Mouse (Mus musculus) neural tube, embryonic 15.5 days (tissue): ENCODE measurements at regions not wholly inside any gene's neighbourhood (a gene's known extent, or its start where the extent isn't known, plus 50 kb on each side); places are given as distances from the start of the nearest gene placed in this dataset.

Source experiments
- ATAC-seq: fragments of 200-750 bp; cut with Nextera tagmentation; 2 replicates; pipeline ENCODE4 v1.8.0; 2017; ENCODE audit warnings: mild to moderate bottlenecking, moderate TSS enrichment, moderate library complexity; ENCODE audit not compliant: low FRiP score
- H3K27ac ChIP-seq: fragments of 300-500 bp; sonication (generic); replicated peaks from 2 replicates; pipeline ENCODE4 v1.5.1; 2015; ENCODE audit warnings: mild to moderate bottlenecking, inconsistent platforms
- H3K27me3 ChIP-seq: fragments of 300-500 bp; sonication (generic); replicated peaks from 2 replicates; pipeline ENCODE4 v1.6.1; 2015; ENCODE audit warnings: inconsistent platforms
- H3K36me3 ChIP-seq: fragments of 300-500 bp; sonication (generic); 2 replicates; pipeline ENCODE4 v1.6.1; 2015; ENCODE audit warnings: inconsistent platforms
- H3K4me1 ChIP-seq: fragments of 300-500 bp; sonication (generic); 2 replicates; pipeline ENCODE4 v1.6.1; 2015; ENCODE audit warnings: inconsistent platforms
- H3K4me2 ChIP-seq: fragments of 300-500 bp; sonication (generic); 2 replicates; pipeline ENCODE4 v1.6.1; 2015; ENCODE audit warnings: inconsistent platforms, mild to moderate bottlenecking, moderate library complexity
- H3K4me3 ChIP-seq: fragments of 300-500 bp; sonication (generic); replicated peaks from 2 replicates; pipeline ENCODE4 v1.5.1; 2015; ENCODE audit warnings: mild to moderate bottlenecking, inconsistent platforms
- H3K9ac ChIP-seq: fragments of 300-500 bp; sonication (generic); replicated peaks from 2 replicates; pipeline ENCODE4 v1.6.1; 2015; ENCODE audit warnings: mild to moderate bottlenecking, inconsistent platforms
- H3K9me3 ChIP-seq: fragments of 300-500 bp; sonication (generic); replicated peaks from 2 replicates; pipeline ENCODE4 v1.6.1; 2016; ENCODE audit warnings: inconsistent platforms
- WGBS: fragments of 180-500 bp; shearing (Covaris S2); methylation state at CpG from one replicate; pipeline ENCODE4 v1.1.7; 2015; ENCODE audit warnings: mixed read lengths; 5-methylcytosine and 5-hydroxymethylcytosine counted together

GRCm38 (mm10) chr4:127549018-127549417, 191.0 kb upstream of the Gjb5 start:
- 22% methylated on average over 6 of the region's 6 CpGs for WGBS
- Histone ChIP-seq H3K27me3 (no peaks in the 10 kb centered on the region), H3K36me3 (no peaks in the 10 kb centered on the region), H3K4me3 (0 out of 2 replicates have a peak overlapping the region, but pooled peaks have one; percentile 19), H3K9ac (no peak overlapping the region), H3K4me2 (peak overlapping the region; percentile 51), H3K4me1 (peaks cover 11% of the 10 kb centered on the region), H3K27ac (no peak overlapping the region; the same call in 1 of the 2 replicates), H3K9me3 (no peaks in the 10 kb centered on the region)
- no peak for ATAC-seq

- Histone ChIP-seq H3K27ac (no peak overlapping the region), H3K4me1 (peaks cover 14% of the 10 kb centered on the region), H3K27me3 (no peaks in the 10 kb centered on the region), H3K9me3 (no peaks in the 10 kb centered on the region), H3K36me3 (no peaks in the 10 kb centered on the region), H3K4me3 (no peak overlapping the region), H3K4me2 (no peak overlapping the region), H3K9ac (no peak overlapping the region)
- ATAC-seq: no peak
- WGBS: 98% methylated on average over 6 of the region's 6 CpGs
Observed at GRCm38 (mm10) chr4:127545106-127545505, 187.1 kb upstream of the Gjb5 start.

- Histone ChIP-seq H3K9me3 (no peaks in the 10 kb centered on the region), H3K27me3 (no peaks in the 10 kb centered on the region), H3K4me1 (0 out of 2 replicates have a peak, but pooled peaks cover 4% of the 10 kb centered on the region), H3K36me3 (no peaks in the 10 kb centered on the region), H3K27ac (no peak overlapping the region; the same call in 1 of the 2 replicates), H3K4me2 (no peak overlapping the region), H3K4me3 (no peak overlapping the region), H3K9ac (no peak overlapping the region)
- ATAC-seq: no peak
- 84% methylated on average over 2 of the region's 2 CpGs for WGBS
Observed at GRCm38 (mm10) chr4:127543276-127543675, 185.3 kb upstream of the Gjb5 start.

- no peak overlapping the region for H3K4me3 ChIP-seq
- 0 out of 2 replicates have a peak, but pooled peaks cover 4% of the 10 kb centered on the region for H3K4me1 ChIP-seq
- no peak overlapping the region for H3K4me2 ChIP-seq
- no peaks in the 10 kb centered on the region for H3K36me3 ChIP-seq
- no peak overlapping the region for H3K27ac ChIP-seq
- WGBS: 69% methylated on average over 4 of the region's 4 CpGs
- H3K27me3 ChIP-seq: no peaks in the 10 kb centered on the region
- no peak for ATAC-seq
- H3K9me3 ChIP-seq: no peaks in the 10 kb centered on the region
- no peak overlapping the region for H3K9ac ChIP-seq
Observed at GRCm38 (mm10) chr4:127542771-127543170, 184.8 kb upstream of the Gjb5 start.

GRCm38 (mm10) chr4:127536952-127537351, 179.0 kb upstream of the Gjb5 start:
- Histone ChIP-seq H3K4me2 (no peak overlapping the region), H3K9ac (no peak overlapping the region), H3K4me1 (0 out of 2 replicates have a peak, but pooled peaks cover 3% of the 10 kb centered on the region), H3K27ac (no peak overlapping the region), H3K36me3 (no peaks in the 10 kb centered on the region), H3K27me3 (no peaks in the 10 kb centered on the region), H3K4me3 (no peak overlapping the region), H3K9me3 (no peaks in the 10 kb centered on the region)
- 41% methylated on average over 5 of the region's 5 CpGs for WGBS
- no peak for ATAC-seq

- no peaks in the 10 kb centered on the region for H3K9me3 ChIP-seq
- 0 out of 2 replicates have a peak, but pooled peaks cover 3% of the 10 kb centered on the region for H3K4me1 ChIP-seq
- H3K27ac ChIP-seq: no peak overlapping the region
- no peaks in the 10 kb centered on the region for H3K36me3 ChIP-seq
- no peak for ATAC-seq
- WGBS: 79% methylated on average over 7 of the region's 7 CpGs
- no peak overlapping the region for H3K9ac ChIP-seq
- H3K4me2 ChIP-seq: no peak overlapping the region
- H3K4me3 ChIP-seq: no peak overlapping the region
- H3K27me3 ChIP-seq: no peaks in the 10 kb centered on the region
Observed at GRCm38 (mm10) chr4:127535630-127536029, 177.6 kb upstream of the Gjb5 start.

GRCm38 (mm10) chr4:127534411-127534810, 176.4 kb upstream of the Gjb5 start:
- Histone ChIP-seq H3K9ac (no peak overlapping the region), H3K27ac (no peak overlapping the region), H3K4me3 (no peak overlapping the region), H3K27me3 (no peaks in the 10 kb centered on the region), H3K4me1 (0 out of 2 replicates have a peak, but pooled peaks cover 3% of the 10 kb centered on the region), H3K9me3 (no peaks in the 10 kb centered on the region), H3K4me2 (no peak overlapping the region), H3K36me3 (no peaks in the 10 kb centered on the region)
- no peak for ATAC-seq
- WGBS: 92% methylated on average over 3 of the region's 3 CpGs

GRCm38 (mm10) chr4:127533726-127534125, 175.7 kb upstream of the Gjb5 start:
- Histone ChIP-seq H3K4me2 (no peak overlapping the region), H3K9ac (no peak overlapping the region), H3K4me3 (no peak overlapping the region), H3K4me1 (0 out of 2 replicates have a peak, but pooled peaks cover 3% of the 10 kb centered on the region), H3K27me3 (no peaks in the 10 kb centered on the region), H3K9me3 (no peaks in the 10 kb centered on the region), H3K27ac (no peak overlapping the region), H3K36me3 (no peaks in the 10 kb centered on the region)
- WGBS: 69% methylated on average over 4 of the region's 4 CpGs
- no peak for ATAC-seq

GRCm38 (mm10) chr4:127530779-127531178, 172.8 kb upstream of the Gjb5 start:
- no peak overlapping the region for H3K4me3 ChIP-seq
- 77% methylated on average over 11 of the region's 11 CpGs for WGBS
- no peak overlapping the region for H3K27ac ChIP-seq
- H3K9ac ChIP-seq: no peak overlapping the region
- no peaks in the 10 kb centered on the region for H3K4me1 ChIP-seq
- H3K36me3 ChIP-seq: no peaks in the 10 kb centered on the region
- no peaks in the 10 kb centered on the region for H3K27me3 ChIP-seq
- no peaks in the 10 kb centered on the region for H3K9me3 ChIP-seq
- ATAC-seq: no peak
- no peak overlapping the region for H3K4me2 ChIP-seq

- Histone ChIP-seq H3K4me2 (no peak overlapping the region), H3K9ac (no peak overlapping the region), H3K9me3 (no peaks in the 10 kb centered on the region), H3K4me1 (no peaks in the 10 kb centered on the region), H3K36me3 (no peaks in the 10 kb centered on the region), H3K4me3 (no peak overlapping the region), H3K27ac (no peak overlapping the region), H3K27me3 (no peaks in the 10 kb centered on the region)
- no peak for ATAC-seq
- WGBS: 95% methylated on average over 2 of the region's 2 CpGs
Observed at GRCm38 (mm10) chr4:127522151-127522550, 164.2 kb upstream of the Gjb5 start.

GRCm38 (mm10) chr4:127517978-127518377, 160.0 kb upstream of the Gjb5 start:
- Histone ChIP-seq H3K4me1 (no peaks in the 10 kb centered on the region), H3K27me3 (no peaks in the 10 kb centered on the region), H3K36me3 (no peaks in the 10 kb centered on the region), H3K9ac (no peak overlapping the region), H3K27ac (no peak overlapping the region), H3K4me3 (no peak overlapping the region), H3K9me3 (no peaks in the 10 kb centered on the region), H3K4me2 (no peak overlapping the region)
- ATAC-seq: no peak
- 100% methylated on average over 1 of the region's 1 CpGs for WGBS

- H3K4me2 ChIP-seq: no peak overlapping the region
- H3K27ac ChIP-seq: no peak overlapping the region
- no peaks in the 10 kb centered on the region for H3K4me1 ChIP-seq
- no peak for ATAC-seq
- no peaks in the 10 kb centered on the region for H3K27me3 ChIP-seq
- no peaks in the 10 kb centered on the region for H3K9me3 ChIP-seq
- no peaks in the 10 kb centered on the region for H3K36me3 ChIP-seq
- H3K9ac ChIP-seq: no peak overlapping the region
- 88% methylated on average over 7 of the region's 7 CpGs for WGBS
- H3K4me3 ChIP-seq: no peak overlapping the region
Observed at GRCm38 (mm10) chr4:127517539-127517938, 159.6 kb upstream of the Gjb5 start.

GRCm38 (mm10) chr4:127509936-127510335, 152.0 kb upstream of the Gjb5 start:
- 90% methylated on average over 9 of the region's 9 CpGs for WGBS
- no peaks in the 10 kb centered on the region for H3K9me3 ChIP-seq

More at GRCm38 (mm10) chr4:127509936-127510335, 152.0 kb upstream of the Gjb5 start:
- H3K9ac ChIP-seq: no peak overlapping the region
- H3K4me3 ChIP-seq: no peak overlapping the region
- H3K27me3 ChIP-seq: no peaks in the 10 kb centered on the region
- no peaks in the 10 kb centered on the region for H3K4me1 ChIP-seq
- H3K27ac ChIP-seq: no peak overlapping the region
- H3K36me3 ChIP-seq: no peaks in the 10 kb centered on the region
- no peak for ATAC-seq
- no peak overlapping the region for H3K4me2 ChIP-seq
